Mouse (Mus musculus) heart, embryonic 10.5 days (tissue): ENCODE data around the gene Gm9821. TPM values are rescaled to one million over a fixed set of nuclear protein-coding genes. Genes with fewer than 3 reads are reported as not detected.

ENCODE experiments used
- DNase-seq: peaks from one replicate; pipeline ENCODE4 v3.0.0-alpha.2; 2017; ENCODE audit warnings: low spot score
- H3K27ac ChIP-seq: fragments of 300-500 bp; sonication (generic); 2 replicates; pipeline ENCODE4 v1.5.1; 2016; ENCODE audit warnings: mild to moderate bottlenecking
- H3K27me3 ChIP-seq: fragments of 300-500 bp; sonication (generic); 2 replicates; pipeline ENCODE4 v1.6.1; 2016; ENCODE audit warnings: mild to moderate bottlenecking; ENCODE audit not compliant: poor library complexity, insufficient read depth, severe bottlenecking
- H3K36me3 ChIP-seq: fragments of 300-500 bp; sonication (generic); 2 replicates; pipeline ENCODE4 v1.6.1; 2016; ENCODE audit warnings: mild to moderate bottlenecking, moderate library complexity
- H3K4me1 ChIP-seq: fragments of 300-500 bp; sonication (generic); 2 replicates; pipeline ENCODE4 v1.6.1; 2016; ENCODE audit warnings: mild to moderate bottlenecking
- H3K4me3 ChIP-seq: fragments of 300-500 bp; sonication (generic); 2 replicates; pipeline ENCODE4 v1.5.1; 2016; ENCODE audit warnings: mild to moderate bottlenecking, moderate library complexity
- H3K9me3 ChIP-seq: fragments of 300-500 bp; sonication (generic); 2 replicates; pipeline ENCODE4 v1.6.1; 2016; ENCODE audit warnings: mild to moderate bottlenecking, moderate library complexity
- WGBS: fragments of 180-500 bp; shearing (Covaris S2); methylation state at CpG from one replicate; pipeline ENCODE4 v1.1.7; 2016; 5-methylcytosine and 5-hydroxymethylcytosine counted together
- polyA plus RNA-seq: library from polyadenylated mRNA; unstranded; fragments of >200 nt; fragmentation: Nextera tagmentation; extraction: Ambion mirVana; gene quantifications from 2 replicates; pipeline ENCODE4 v1.2.1, GENCODE M21; 2016

Gm9821 gene
- polyA plus RNA-seq, 1 experiment from 2014 or later, result 1.9 TPM

DNA sequence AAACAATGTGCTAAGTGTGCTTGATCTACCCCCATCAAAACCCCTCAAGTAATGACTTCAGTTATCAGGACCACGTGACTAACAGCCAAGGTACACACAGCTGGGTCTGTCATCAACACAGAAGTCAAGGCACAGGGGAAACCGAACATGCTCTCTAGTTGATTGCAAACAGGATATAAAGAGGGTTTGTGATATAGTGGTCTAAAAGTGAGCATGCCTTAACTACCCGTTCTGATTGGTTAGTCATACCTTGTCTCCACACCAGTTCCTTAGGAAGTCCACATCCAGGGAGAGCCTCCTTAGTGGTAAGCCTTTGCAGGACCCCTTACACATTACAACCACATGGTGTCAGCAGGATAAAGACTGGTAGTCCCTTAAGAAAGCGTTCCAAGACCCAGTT lies 25.4 kb upstream of the Gm9821 start:
- Histone ChIP-seq H3K27me3 (peaks cover 49% of the 10 kb centered on the region), H3K4me3 (no peak overlapping the region), H3K36me3 (peaks cover 38% of the 10 kb centered on the region), H3K4me1 (peaks cover 31% of the 10 kb centered on the region), H3K9me3 (no peaks in the 10 kb centered on the region), H3K27ac (no peak overlapping the region)
- no peak for DNase-seq
- WGBS, result 60% methylated on average over 4 of the region's 4 CpGs

DNA sequence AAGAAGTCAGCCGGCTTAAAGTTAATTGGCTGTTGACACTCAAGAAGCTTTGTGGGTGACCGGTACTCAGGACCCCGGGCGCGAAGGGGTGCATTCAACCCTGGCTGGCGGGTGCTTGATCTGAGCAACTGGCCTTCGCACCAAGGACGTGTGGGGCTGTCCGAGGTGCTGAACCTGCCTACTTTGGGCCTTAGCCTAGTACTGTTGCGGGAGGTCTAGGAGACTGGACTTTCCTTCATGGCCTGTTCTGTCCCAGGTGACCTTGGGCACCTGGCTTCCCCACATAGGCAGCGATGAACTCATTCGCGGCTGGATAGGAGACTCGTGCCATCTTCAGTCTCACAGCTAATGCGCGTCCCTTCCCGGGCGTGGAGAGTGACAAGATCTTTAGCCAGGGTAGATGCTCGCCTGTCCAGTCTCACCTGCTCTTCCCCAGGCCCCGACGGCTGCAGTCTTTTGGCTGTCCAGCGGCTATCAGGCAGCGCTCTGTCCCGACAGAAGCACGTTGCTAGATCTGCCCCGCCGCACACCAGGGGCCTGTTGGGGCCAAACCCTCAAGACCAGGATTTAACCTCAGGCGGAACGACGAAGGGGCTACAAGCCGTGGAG lies 24.2 kb upstream of the Gm9821 start:
- WGBS, result 4% methylated on average over 31 of the region's 31 CpGs
- peaks cover 53% of the 10 kb centered on the region for H3K27me3 ChIP-seq

DNA sequence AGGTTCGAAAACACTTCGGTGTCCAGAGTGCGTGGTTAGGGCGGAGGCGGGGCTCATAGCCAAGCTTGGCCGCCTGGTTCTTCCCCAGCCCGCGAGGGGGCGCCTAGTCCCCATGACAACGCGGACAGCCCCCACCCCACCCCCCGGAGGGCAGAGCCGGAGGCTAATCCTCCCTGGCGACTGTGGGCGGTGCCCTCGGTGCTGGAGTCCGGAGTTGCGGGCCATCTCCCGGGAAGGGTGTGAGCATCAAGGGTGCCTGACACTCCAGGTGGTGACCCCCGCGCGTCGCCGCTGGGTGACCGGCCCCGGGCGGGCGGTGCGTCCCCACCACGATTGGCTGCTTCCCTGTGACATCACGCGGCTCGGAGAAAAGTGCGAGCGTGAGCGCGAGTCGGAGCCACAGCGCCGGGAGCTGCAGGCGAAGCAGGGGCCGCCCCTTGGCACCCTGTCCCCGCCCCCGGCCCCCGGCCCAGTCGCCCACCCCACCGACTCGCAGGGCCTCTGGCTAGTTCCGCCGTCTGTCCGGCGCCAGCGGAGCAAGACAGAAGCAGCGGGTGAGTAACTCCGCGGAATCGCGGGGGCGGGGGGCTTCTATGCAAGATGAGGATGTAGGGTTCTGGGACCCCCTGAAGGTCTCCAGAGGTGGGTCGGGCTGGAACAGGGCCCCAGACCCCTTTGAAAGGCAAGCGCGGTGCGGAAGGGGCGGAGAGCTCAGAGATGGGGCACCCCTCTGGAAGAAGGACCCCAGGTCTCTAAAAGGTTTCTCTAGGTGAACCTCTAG lies 23.5 kb upstream of the Gm9821 start:
- peak overlapping the region; percentile 70 for H3K4me3 ChIP-seq
- peaks cover 21% of the 10 kb centered on the region for H3K36me3 ChIP-seq
- peaks cover 59% of the 10 kb centered on the region for H3K27me3 ChIP-seq
- H3K27ac ChIP-seq, result peak overlapping the region; percentile 24; the same call in 1 of the 2 replicates
- H3K4me1 ChIP-seq, result peaks cover 29% of the 10 kb centered on the region
- H3K9me3 ChIP-seq, result no peaks in the 10 kb centered on the region
- WGBS, result 1% methylated on average over 64 of the region's 64 CpGs
- peak; percentile 90 for DNase-seq

More for the DNA sequence above, 24.2 kb upstream of the Gm9821 start:
- peak overlapping the region; percentile 70 for H3K4me3 ChIP-seq
- peaks cover 31% of the 10 kb centered on the region for H3K4me1 ChIP-seq
- no peak overlapping the region for H3K27ac ChIP-seq
- no peak for DNase-seq
- peaks cover 28% of the 10 kb centered on the region for H3K36me3 ChIP-seq
- H3K9me3 ChIP-seq, result no peaks in the 10 kb centered on the region

DNA sequence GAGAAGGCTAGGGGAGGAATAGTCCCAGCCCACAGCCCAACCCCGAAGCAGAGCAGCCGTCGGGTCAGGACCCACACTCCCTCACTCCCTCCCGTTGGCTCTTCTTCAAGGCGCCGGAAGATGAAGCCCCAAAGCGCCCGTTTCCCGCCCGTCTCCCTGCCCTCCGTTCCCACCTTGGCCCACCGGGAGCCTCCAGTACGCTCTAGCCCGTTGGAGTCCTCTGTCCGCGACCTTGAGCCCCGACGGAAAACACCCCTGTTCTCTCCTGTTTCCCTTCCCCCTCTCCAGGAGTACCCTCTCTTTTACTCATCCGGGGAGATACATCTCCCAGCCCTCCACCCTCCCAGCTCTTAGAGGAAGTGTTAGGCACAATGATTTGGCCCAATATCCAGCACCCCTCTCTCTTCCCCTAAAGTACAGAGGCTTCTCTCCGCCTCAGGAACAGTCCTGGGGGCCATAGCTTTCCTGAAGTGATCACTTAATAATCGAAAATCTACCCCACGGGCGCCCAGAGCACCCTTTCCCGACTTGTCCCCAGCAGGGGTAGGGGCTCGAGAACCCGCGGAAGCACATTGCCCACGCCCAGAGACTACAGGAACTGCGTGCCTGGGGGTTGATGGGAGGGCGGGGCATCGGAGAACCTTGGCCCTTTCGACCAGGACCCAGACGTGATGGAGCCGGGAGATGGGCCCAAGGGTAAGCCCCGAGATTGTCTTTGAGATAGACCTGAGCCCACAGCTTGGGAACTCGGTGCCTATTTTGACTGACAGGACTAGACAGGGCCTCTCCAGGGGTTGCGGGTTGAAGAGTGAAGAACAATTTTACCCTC lies 22.7 kb upstream of the Gm9821 start:
- no peak for DNase-seq
- no peaks in the 10 kb centered on the region for H3K9me3 ChIP-seq
- 3% methylated on average over 37 of the region's 37 CpGs for whole genome bisulfite sequencing
- H3K36me3 ChIP-seq, result peaks cover 13% of the 10 kb centered on the region
- no peak overlapping the region for H3K27ac ChIP-seq
- H3K27me3 ChIP-seq, result peaks cover 62% of the 10 kb centered on the region
- peaks cover 35% of the 10 kb centered on the region for H3K4me1 ChIP-seq
- peak overlapping the region; percentile 70 for H3K4me3 ChIP-seq

DNA sequence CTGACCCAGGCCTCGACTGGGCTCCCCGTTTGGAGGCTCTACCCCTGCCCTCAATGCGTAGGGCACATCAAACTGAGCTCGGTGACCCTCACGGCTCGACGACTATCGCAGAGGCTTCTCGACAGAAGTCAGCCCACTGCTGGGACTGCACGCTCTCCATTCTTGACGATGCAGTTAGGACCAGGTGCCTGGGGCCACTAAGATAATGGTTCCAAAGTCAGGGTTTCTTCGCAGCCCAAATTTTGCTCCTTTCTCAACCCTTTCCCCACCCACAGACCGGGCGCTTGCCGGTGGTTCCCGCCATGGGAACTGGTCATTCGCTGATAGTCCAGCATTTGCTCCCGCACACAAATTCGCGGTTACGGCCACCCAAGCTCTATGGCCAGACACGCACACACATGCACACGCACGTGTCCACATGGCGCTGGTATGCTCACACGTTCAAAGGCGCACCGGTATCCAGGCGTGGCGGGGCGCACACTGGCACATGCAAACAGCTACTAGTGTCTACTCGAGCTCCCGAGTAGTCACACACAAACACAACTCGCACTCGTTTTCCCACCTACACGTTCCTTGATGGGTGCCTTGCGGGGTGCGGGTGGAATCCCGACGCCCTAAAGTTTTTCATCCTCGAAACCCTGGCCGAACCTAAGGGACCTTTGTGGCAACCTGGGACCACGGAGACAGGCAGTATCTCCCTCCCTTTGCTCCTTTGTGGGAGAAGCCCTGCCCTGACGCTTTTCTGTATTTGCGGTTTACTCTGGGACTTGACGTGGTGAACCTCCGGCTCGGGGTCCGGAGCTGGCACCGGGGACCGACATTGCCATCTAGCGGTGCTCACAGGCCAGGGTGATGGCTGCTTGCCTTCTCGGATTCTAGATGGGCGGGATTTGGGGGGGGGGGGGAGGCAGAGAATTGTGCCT lies 21.8 kb upstream of the Gm9821 start:
- peaks cover 6% of the 10 kb centered on the region for H3K36me3 ChIP-seq

DNA sequence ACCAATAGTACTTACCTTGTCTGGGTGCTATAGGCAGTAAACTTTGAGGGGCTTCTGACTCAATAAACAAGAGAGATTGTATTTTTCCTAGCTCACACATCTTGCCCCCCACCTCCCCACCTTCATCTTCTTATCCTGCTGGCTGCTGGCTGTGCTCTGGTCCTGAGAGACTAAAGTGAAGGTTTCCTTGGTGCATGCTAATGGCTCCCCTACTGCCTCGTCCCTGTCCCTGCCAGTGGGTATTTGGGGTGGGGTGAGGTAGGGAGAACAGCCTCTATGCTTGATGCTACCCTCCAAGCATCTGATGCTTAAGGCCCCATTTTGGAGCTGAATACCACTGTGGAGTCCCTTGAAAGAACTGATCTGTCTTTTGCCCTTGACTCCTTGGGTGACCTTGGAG lies 20.8 kb upstream of the Gm9821 start:
- no peak for DNase-seq
- H3K27ac ChIP-seq, result no peak overlapping the region
- WGBS, result 40% methylated on average over 1 of the region's 1 CpGs
- H3K4me1 ChIP-seq, result peaks cover 54% of the 10 kb centered on the region
- peaks cover 62% of the 10 kb centered on the region for H3K27me3 ChIP-seq
- 0 out of 2 replicates have a peak, but pooled peaks cover 3% of the 10 kb centered on the region for H3K36me3 ChIP-seq
- H3K9me3 ChIP-seq, result no peaks in the 10 kb centered on the region
- no peak overlapping the region for H3K4me3 ChIP-seq

More for the DNA sequence above, 21.8 kb upstream of the Gm9821 start:
- Histone ChIP-seq H3K27ac (no peak overlapping the region), H3K27me3 (peaks cover 62% of the 10 kb centered on the region), H3K9me3 (no peaks in the 10 kb centered on the region), H3K4me3 (peak overlapping the region; percentile 70), H3K4me1 (peaks cover 44% of the 10 kb centered on the region)
- DNase-seq, result peak; percentile 90
- WGBS, result 6% methylated on average over 54 of the region's 54 CpGs

DNA sequence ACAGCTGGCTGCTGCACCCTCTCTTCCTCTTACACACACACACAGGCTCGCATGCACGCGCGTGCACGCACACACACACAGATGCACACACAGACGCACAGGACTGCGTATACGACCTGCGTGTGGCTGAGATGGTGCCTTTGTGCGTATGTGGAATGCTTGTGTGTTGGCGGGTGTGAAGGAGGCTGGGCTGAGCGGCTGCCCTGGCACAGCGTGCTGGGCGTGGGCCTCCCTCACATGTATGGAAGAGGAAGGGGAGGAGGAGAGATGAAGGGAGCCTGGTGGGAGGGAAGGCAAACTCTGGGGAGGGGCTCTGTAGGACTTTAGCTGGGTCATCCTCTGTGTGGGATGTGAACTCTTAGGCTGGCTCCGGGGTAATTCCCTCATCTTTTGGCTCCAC lies 20.1 kb upstream of the Gm9821 start:
- H3K9me3 ChIP-seq, result no peaks in the 10 kb centered on the region
- H3K4me3 ChIP-seq, result no peak overlapping the region
- H3K27me3 ChIP-seq, result peaks cover 58% of the 10 kb centered on the region
- H3K36me3 ChIP-seq, result 0 out of 2 replicates have a peak, but pooled peaks cover 6% of the 10 kb centered on the region
- WGBS, result 85% methylated on average over 15 of the region's 15 CpGs
- H3K27ac ChIP-seq, result no peak overlapping the region
- peak; percentile 72 for DNase-seq
- H3K4me1 ChIP-seq, result peaks cover 59% of the 10 kb centered on the region

DNA sequence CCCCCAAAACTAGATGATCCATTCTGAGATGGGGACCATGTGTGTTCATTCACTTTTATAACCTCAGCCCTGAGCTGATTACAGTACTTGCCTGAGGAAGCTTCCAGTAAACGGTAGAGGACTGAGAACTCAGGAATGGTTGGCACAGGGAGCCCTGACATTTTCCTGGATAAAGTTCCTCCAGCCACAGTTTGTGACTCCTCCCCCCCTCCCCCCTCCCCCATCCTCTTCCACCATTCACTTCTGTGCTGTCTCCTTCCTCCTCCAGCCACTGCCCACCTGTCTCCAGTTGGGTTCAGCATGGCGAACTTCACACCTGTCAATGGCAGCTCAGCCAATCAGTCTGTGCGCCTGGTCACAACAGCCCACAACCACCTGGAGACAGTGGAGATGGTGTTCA lies 18.6 kb upstream of the Gm9821 start, which contains the start of gene Chrm4:
Gene Chrm4, plus strand, starts transcription at position 301 of the 400 bp plus-strand sequence.
- Histone ChIP-seq H3K4me3 (peak within 1 kb of the TSS; percentile 36), H3K9me3 (no peaks in the 10 kb centered on the region), H3K36me3 (0 out of 2 replicates have a peak, but pooled peaks cover 6% of the 10 kb centered on the region), H3K27ac (peak within 1 kb of the TSS; percentile 7; the same call in 1 of the 2 replicates), H3K27me3 (peaks cover 43% of the 10 kb centered on the region), H3K4me1 (peaks cover 65% of the 10 kb centered on the region)
- DNase-seq, result no peak
- 84% methylated on average over 3 of the region's 3 CpGs for WGBS

DNA sequence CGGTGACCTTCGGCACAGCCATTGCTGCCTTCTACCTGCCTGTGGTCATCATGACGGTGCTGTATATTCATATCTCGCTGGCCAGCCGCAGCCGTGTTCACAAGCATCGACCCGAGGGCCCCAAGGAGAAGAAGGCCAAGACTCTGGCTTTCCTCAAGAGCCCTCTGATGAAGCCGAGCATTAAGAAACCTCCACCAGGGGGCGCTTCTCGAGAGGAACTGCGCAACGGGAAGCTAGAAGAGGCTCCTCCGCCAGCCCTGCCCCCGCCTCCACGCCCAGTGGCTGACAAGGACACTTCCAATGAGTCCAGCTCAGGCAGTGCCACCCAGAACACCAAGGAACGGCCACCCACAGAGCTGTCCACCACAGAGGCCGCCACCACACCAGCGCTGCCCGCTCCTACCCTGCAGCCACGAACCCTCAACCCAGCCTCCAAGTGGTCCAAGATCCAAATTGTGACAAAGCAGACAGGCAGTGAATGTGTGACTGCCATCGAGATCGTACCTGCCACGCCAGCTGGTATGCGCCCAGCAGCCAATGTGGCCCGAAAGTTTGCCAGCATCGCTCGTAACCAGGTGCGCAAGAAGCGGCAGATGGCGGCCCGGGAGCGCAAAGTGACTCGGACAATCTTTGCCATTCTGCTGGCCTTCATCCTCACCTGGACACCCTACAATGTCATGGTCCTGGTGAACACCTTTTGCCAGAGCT lies 17.5 kb upstream of the Gm9821 start:
- no peaks in the 10 kb centered on the region for H3K9me3 ChIP-seq
- H3K36me3 ChIP-seq, result peaks cover 7% of the 10 kb centered on the region; the same call in 1 of the 2 replicates
- 34% methylated on average over 34 of the region's 34 CpGs for WGBS
- H3K4me3 ChIP-seq, result peak overlapping the region; percentile 36
- peak; percentile 93 for DNase-seq
- H3K27ac ChIP-seq, result peak overlapping the region; percentile 7; the same call in 1 of the 2 replicates
- H3K4me1 ChIP-seq, result peaks cover 64% of the 10 kb centered on the region
- peaks cover 33% of the 10 kb centered on the region for H3K27me3 ChIP-seq

DNA sequence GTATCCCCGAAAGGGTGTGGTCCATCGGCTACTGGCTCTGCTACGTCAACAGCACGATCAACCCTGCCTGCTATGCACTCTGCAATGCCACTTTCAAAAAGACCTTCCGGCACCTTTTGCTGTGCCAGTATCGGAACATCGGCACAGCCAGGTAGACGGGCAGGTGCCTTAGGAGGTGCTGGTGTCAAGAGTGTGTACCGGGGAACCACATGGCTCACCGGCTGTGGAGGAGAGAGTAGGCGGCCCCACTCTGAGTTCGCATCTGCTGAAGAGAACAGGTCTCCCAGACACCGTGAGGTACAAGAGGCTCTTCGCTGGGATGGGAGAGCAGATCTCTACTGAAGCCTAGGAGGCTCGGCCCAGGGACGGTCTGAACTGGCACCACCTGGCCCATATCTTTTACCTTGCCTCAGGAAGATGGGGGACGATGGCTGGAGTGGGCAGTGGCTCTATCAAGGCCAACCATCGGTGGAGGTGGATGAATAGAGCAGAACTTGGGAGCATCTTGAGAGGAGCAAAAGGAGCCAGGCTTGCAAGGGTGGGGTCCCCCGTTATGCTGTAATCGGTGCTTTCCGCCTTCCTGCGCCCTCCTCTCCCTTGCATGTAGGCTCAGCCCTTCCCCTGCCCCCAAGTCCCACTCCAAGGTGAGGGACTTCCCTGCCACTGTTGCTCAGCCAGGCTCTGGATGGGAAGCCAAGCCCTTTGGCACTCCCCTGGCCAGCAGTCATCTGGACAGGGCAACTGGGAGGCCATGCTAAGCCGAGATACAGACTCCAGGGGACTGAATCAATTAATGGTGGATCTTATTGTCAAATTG lies 16.8 kb upstream of the Gm9821 start:
- DNase-seq, result no peak
- H3K36me3 ChIP-seq, result peaks cover 14% of the 10 kb centered on the region
- H3K4me3 ChIP-seq, result peak overlapping the region; percentile 36; the same call in 1 of the 2 replicates
- H3K27me3 ChIP-seq, result peaks cover 25% of the 10 kb centered on the region
- H3K27ac ChIP-seq, result peak overlapping the region; percentile 44
- no peaks in the 10 kb centered on the region for H3K9me3 ChIP-seq
- peaks cover 64% of the 10 kb centered on the region for H3K4me1 ChIP-seq
- WGBS, result 68% methylated on average over 23 of the region's 23 CpGs

DNA sequence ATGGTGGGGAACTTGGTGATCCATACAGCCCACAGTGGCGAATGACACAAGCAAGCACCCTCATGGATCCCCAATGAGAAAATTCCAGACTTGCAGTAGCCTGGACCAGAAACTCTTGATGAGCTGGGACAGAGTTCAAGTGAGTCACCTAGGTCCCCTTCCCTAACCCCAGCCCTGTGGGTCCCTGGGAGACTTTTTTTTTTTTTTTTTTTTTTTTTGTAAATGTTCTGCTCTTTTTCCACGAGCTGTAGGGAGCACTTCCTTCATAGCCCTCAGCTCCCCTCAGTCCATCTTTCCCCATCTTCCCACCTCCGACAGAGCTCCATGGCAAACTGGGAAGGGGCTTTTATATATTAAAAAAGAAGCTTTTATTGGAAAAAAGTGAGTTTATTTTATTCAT lies 16.0 kb upstream of the Gm9821 start:
- peak overlapping the region; percentile 92; the same call in 1 of the 2 replicates for H3K27ac ChIP-seq
- peaks cover 68% of the 10 kb centered on the region for H3K4me1 ChIP-seq
- no peak for DNase-seq
- peaks cover 20% of the 10 kb centered on the region for H3K36me3 ChIP-seq
- no peaks in the 10 kb centered on the region for H3K9me3 ChIP-seq
- H3K4me3 ChIP-seq, result peak overlapping the region; percentile 78
- 60% methylated on average over 3 of the region's 3 CpGs for WGBS
- peaks cover 19% of the 10 kb centered on the region for H3K27me3 ChIP-seq
